Mouse (Mus musculus) limb, embryonic 11.5 days (tissue): ENCODE results near the gene Klf16. TPM values are rescaled to one million over a fixed set of nuclear protein-coding genes. Genes with fewer than 3 reads are reported as not detected.

ENCODE experiments used
- ATAC-seq: fragments of 200-750 bp; cut with Nextera tagmentation; 2 replicates; pipeline ENCODE4 v1.8.0; 2017; ENCODE audit warnings: low read depth; ENCODE audit not compliant: insufficient number of reproducible peaks, low FRiP score, low TSS enrichment
- DNase-seq: peaks from one replicate; pipeline ENCODE4 v3.0.0-alpha.2; 2015; ENCODE audit warnings: low spot score
- H3K27ac ChIP-seq: fragments of 300-500 bp; sonication (generic); replicated peaks from 2 replicates; pipeline ENCODE4 v1.5.1; 2014; ENCODE audit warnings: low read depth, mild to moderate bottlenecking, low read length
- H3K27me3 ChIP-seq: fragments of 300-500 bp; sonication (generic); 2 replicates; pipeline ENCODE4 v1.6.1; 2014; ENCODE audit warnings: mild to moderate bottlenecking, low read length, mixed read lengths; ENCODE audit not compliant: control insufficient read depth, insufficient read depth
- H3K36me3 ChIP-seq: fragments of 300-500 bp; sonication (generic); 2 replicates; pipeline ENCODE4 v1.6.1; 2014; ENCODE audit warnings: mild to moderate bottlenecking, low read length, moderate library complexity, mixed read lengths; ENCODE audit not compliant: control insufficient read depth, insufficient read depth
- H3K4me1 ChIP-seq: fragments of 300-500 bp; sonication (generic); 2 replicates; pipeline ENCODE4 v1.6.1; 2014; ENCODE audit warnings: low read length, mixed read lengths; ENCODE audit not compliant: control insufficient read depth, insufficient read depth
- H3K4me2 ChIP-seq: fragments of 300-500 bp; sonication (generic); 2 replicates; pipeline ENCODE4 v1.6.1; 2014; ENCODE audit warnings: low read depth, mild to moderate bottlenecking, moderate library complexity; ENCODE audit not compliant: severe bottlenecking
- H3K4me3 ChIP-seq: fragments of 300-500 bp; sonication (generic); 2 replicates; pipeline ENCODE4 v1.5.1; 2014; ENCODE audit warnings: low read depth, low read length
- H3K9ac ChIP-seq: fragments of 300-500 bp; sonication (generic); 2 replicates; pipeline ENCODE4 v1.6.1; 2014; ENCODE audit warnings: mild to moderate bottlenecking, low read length
- H3K9me3 ChIP-seq: fragments of 300-500 bp; sonication (generic); 2 replicates; pipeline ENCODE4 v1.6.1; 2016; ENCODE audit warnings: low read length; ENCODE audit not compliant: control insufficient read depth
- WGBS: fragments of 180-500 bp; shearing (Covaris S2); extraction: QIAGEN DNeasy Blood & Tissue Kit; methylation state at CpG from one replicate; pipeline ENCODE4 v1.1.7; 2014; 5-methylcytosine and 5-hydroxymethylcytosine counted together
- polyA plus RNA-seq: library from polyadenylated mRNA; unstranded; fragments of >200 nt; fragmentation: Nextera tagmentation; extraction: Ambion mirVana; gene quantifications from 2 replicates; pipeline ENCODE4 v1.2.1, GENCODE M21; 2014

Gene Klf16
- polyA plus RNA-seq, 1 experiment from 2014 or later: 5.7 TPM

GRCm38 (mm10) chr10:80560621-80561020 lies 16.5 kb downstream of the Klf16 start:
- Histone ChIP-seq H3K9ac (peak overlapping the region; percentile 79), H3K4me1 (peaks cover 9% of the 10 kb centered on the region), H3K27me3 (no peaks in the 10 kb centered on the region), H3K4me2 (peak overlapping the region; percentile 75), H3K36me3 (peaks cover 3% of the 10 kb centered on the region; the same call in 1 of the 2 replicates), H3K9me3 (no peaks in the 10 kb centered on the region), H3K27ac (0 out of 2 replicates have a peak overlapping the region, but pooled peaks have one; percentile 48), H3K4me3 (peak overlapping the region; percentile 95)
- ATAC-seq: no peak
- DNase-seq: no peak
- 2% methylated on average over 13 of the region's 13 CpGs for WGBS

GRCm38 (mm10) chr10:80559431-80559830 lies 17.7 kb downstream of the Klf16 start:
- no peak overlapping the region for H3K4me3 ChIP-seq
- no peak overlapping the region for H3K27ac ChIP-seq
- H3K9me3 ChIP-seq: no peaks in the 10 kb centered on the region
- DNase-seq: no peak
- H3K4me1 ChIP-seq: peaks cover 9% of the 10 kb centered on the region
- WGBS: 86% methylated on average over 7 of the region's 7 CpGs
- H3K4me2 ChIP-seq: no peak overlapping the region
- peaks cover 3% of the 10 kb centered on the region; the same call in 1 of the 2 replicates for H3K36me3 ChIP-seq
- peak overlapping the region; percentile 22; the same call in 1 of the 2 replicates for H3K9ac ChIP-seq
- no peaks in the 10 kb centered on the region for H3K27me3 ChIP-seq
- no peak for ATAC-seq

DNA sequence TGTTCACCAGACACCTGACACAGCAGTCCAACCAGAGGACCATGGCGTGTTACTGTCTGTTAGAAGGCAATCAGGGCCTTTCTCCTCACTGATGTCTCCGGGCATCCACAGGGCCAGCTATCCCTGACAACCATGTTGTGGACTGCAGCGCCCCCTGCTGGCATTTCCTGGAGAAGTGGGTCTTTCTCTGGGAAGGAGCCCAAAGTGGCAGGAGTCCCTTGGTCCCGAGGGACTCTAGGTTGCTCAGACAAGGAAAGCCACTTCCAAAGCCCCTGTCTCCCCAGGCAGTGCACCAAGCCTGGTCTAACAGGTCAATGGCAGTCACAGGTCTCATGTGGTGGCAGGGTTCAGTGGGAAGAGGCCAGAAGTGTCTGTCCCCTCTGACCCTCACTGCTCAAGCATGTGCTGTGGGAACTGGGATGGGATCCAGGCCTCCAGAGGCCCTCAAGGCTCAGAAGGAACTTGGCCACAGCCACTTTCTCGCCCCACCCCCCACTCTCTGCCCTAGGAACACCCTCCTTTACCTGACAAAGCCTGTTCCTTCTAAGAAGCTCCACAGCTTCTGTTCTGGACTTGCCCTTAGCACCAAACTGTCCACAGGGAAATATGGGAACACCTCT lies 19.7 kb downstream of the Klf16 start:
- H3K27me3 ChIP-seq: no peaks in the 10 kb centered on the region
- DNase-seq: peak; percentile 84
- WGBS: 41% methylated on average over 5 of the region's 5 CpGs
- H3K4me2 ChIP-seq: no peak overlapping the region
- H3K9ac ChIP-seq: no peak overlapping the region
- no peak overlapping the region for H3K4me3 ChIP-seq
- peaks cover 3% of the 10 kb centered on the region; the same call in 1 of the 2 replicates for H3K36me3 ChIP-seq
- no peak overlapping the region for H3K27ac ChIP-seq
- no peaks in the 10 kb centered on the region for H3K9me3 ChIP-seq
- peaks cover 9% of the 10 kb centered on the region for H3K4me1 ChIP-seq
- ATAC-seq: no peak

DNA sequence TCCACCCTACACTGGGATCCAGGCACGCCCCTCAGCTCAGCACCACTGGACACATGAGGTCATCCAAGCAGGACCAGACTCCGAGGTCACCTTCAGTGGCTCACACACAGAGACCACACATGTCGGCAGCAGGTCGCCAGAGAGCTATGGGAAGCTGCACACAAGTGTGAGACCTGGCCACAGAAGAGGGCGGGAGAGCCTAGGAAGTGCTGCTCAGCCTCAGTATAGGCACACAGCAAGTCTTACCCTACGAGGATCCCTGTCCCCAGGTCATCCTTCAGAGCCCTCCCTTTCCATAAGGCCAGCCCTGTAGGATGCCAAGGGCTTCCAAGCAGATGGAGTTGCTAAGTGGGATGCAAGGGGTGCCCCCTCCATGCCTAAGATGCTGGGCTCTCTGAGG lies 23.1 kb downstream of the Klf16 start:
- Histone ChIP-seq H3K4me3 (no peak overlapping the region), H3K27ac (no peak overlapping the region), H3K36me3 (peaks cover 12% of the 10 kb centered on the region), H3K27me3 (no peaks in the 10 kb centered on the region), H3K4me2 (no peak overlapping the region), H3K9me3 (no peaks in the 10 kb centered on the region), H3K4me1 (no peaks in the 10 kb centered on the region), H3K9ac (no peak overlapping the region; the same call in 1 of the 2 replicates)
- DNase-seq (no peak), ATAC-seq (no peak)
- 90% methylated on average over 6 of the region's 6 CpGs for WGBS

DNA sequence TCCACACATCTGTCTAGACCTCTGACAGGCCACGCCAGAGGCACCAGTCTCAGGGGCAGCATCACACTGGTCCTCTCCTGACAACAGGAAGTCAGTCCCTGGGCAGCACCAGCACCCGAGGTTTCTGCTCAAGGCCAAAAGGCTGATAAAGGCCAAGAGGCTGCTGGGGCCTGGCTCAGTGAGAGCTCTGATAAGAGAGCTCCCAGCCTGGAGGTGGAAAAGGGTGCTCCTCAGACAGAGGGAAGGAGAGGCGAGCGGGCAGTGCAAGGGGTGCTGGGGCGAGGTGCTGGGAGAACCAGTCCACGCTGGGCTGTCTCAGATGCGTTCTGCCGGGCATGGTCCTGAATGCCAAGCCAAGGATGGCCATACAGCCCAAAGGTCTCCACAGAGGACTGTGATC lies 23.5 kb downstream of the Klf16 start:
- Histone ChIP-seq H3K4me2 (no peak overlapping the region), H3K9ac (no peak overlapping the region), H3K27ac (no peak overlapping the region), H3K27me3 (no peaks in the 10 kb centered on the region), H3K9me3 (no peaks in the 10 kb centered on the region), H3K4me1 (no peaks in the 10 kb centered on the region), H3K4me3 (no peak overlapping the region), H3K36me3 (peaks cover 15% of the 10 kb centered on the region)
- ATAC-seq (no peak), DNase-seq (no peak)
- 87% methylated on average over 8 of the region's 8 CpGs for WGBS

GRCm38 (mm10) chr10:80552364-80552763 lies 24.8 kb downstream of the Klf16 start:
- peaks cover 19% of the 10 kb centered on the region for H3K36me3 ChIP-seq

GRCm38 (mm10) chr10:80549279-80549678 lies 27.8 kb downstream of the Klf16 start:
- no peak for DNase-seq
- no peak overlapping the region for H3K9ac ChIP-seq
- no peak for ATAC-seq
- peaks cover 34% of the 10 kb centered on the region for H3K36me3 ChIP-seq
- H3K4me3 ChIP-seq: no peak overlapping the region
- no peaks in the 10 kb centered on the region for H3K4me1 ChIP-seq
- no peak overlapping the region for H3K4me2 ChIP-seq
- no peak overlapping the region for H3K27ac ChIP-seq
- no peaks in the 10 kb centered on the region for H3K9me3 ChIP-seq
- no peaks in the 10 kb centered on the region for H3K27me3 ChIP-seq
- WGBS: 89% methylated on average over 21 of the region's 21 CpGs

More at GRCm38 (mm10) chr10:80552364-80552763, 24.8 kb downstream of the Klf16 start:
- ATAC-seq (no peak), DNase-seq (no peak)
- Histone ChIP-seq H3K4me2 (no peak overlapping the region), H3K9ac (no peak overlapping the region), H3K27me3 (no peaks in the 10 kb centered on the region), H3K4me3 (no peak overlapping the region), H3K4me1 (no peaks in the 10 kb centered on the region), H3K9me3 (no peaks in the 10 kb centered on the region), H3K27ac (no peak overlapping the region)
- WGBS: 67% methylated on average over 9 of the region's 9 CpGs

DNA sequence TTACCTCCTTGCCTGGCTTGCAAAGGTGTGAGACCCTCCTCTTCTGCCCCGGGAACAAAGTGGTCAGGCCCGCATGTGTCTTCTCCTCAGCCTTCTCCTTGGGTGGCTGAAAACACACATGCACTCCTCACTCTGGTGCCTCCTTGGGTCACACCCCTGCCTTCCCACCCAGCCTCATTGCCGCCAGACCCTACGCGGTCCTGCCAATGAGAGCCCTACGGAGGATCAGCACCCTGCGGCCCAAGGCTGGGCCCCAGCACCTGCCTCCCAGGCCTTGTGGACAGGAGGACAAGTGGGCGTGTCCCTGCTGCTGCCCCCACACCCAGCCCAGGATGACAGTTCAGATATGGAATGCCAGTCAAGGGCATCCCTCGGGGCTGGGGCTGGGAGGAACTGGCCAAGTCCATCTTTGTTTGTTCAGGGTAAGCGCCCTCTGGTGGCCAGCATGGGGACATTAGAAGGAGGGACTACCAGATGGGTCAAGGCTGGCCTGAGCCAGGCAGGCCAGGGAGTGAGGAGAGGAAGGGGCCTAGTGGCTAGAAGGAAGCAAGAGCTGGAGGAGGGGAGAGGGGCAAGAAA lies 28.6 kb downstream of the Klf16 start:
- H3K36me3 ChIP-seq: peaks cover 37% of the 10 kb centered on the region
- ATAC-seq (peak; percentile 24), DNase-seq (peak; percentile 79)
- H3K9me3 ChIP-seq: no peaks in the 10 kb centered on the region
- H3K4me2 ChIP-seq: no peak overlapping the region
- no peaks in the 10 kb centered on the region for H3K4me1 ChIP-seq
- WGBS: 79% methylated on average over 10 of the region's 10 CpGs
- H3K9ac ChIP-seq: no peak overlapping the region
- no peak overlapping the region for H3K27ac ChIP-seq
- H3K27me3 ChIP-seq: no peaks in the 10 kb centered on the region
- no peak overlapping the region for H3K4me3 ChIP-seq
